Comparison of ENCODE assay signal across 9 mouse cellular contexts in the genomic region with DNA sequence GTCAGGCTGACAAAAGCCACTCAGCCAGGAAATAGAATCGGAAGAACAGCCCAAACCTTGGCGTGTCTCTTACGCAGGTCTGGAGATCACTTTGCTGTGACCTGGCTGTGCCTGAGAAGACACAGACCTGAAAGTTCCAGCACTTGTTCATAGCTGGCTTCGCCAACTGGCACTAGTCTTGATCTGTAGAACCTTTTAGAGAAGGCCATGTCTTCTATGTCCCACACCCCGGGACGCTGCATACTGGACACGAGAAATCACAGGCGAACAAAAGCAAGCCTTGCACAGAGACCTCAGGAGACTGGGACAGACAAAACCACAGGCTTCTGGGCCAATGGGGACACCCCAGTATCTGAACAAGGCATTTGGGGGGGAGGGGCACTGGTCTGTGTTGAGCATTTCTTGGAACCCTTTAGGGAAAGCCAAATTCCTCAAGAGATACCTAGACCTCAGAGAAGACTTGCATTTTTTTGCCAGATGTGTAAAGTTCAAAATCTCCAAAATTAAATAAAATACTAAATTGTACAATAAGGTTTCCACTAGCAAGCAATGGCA. TPM values are rescaled to one million over a fixed set of nuclear protein-coding genes. Genes with fewer than 3 reads are reported as not detected.
DNase-seq lines count a peak whose midpoint lies in the region; ATAC-seq and TF ChIP-seq lines count a peak whose summit lies in the region.
"Had no signal": no experiment of that assay in that cellular context is flagged by ENCODE, and none has a peak within 500 bp of the region (broad histone marks: within the 10 kb centered on the region; RNA-seq: fewer than 3 reads in every experiment).

No protein-coding gene starts in this region.

- H3K4me2 ChIP-seq in forebrain, postnatal 0 days (ENCODE audit: low read depth): peak overlapping the region; percentile 87
- H3K4me2 ChIP-seq in midbrain, embryonic 12.5 days (replicated peaks): peak overlapping the region; percentile 79
- no peak overlapping the region for H3K4me2 ChIP-seq in stomach, postnatal 0 days (replicated peaks; ENCODE audit: low read depth)

- no peaks in the 10 kb centered on the region for H3K27me3 ChIP-seq in forebrain, postnatal 0 days (ENCODE audit: insufficient read depth, low read length)
- no peaks in the 10 kb centered on the region for H3K27me3 ChIP-seq in midbrain, embryonic 12.5 days
- H3K27me3 ChIP-seq in stomach, postnatal 0 days (ENCODE audit: control insufficient read depth, insufficient read depth, low read length): no peaks in the 10 kb centered on the region

- TF ChIP-seq EP300 in stomach, postnatal 0 days (optimal IDR thresholded peaks at IDR 0.05): no peak

- peak overlapping the region; percentile 69 for H3K9ac ChIP-seq in forebrain, postnatal 0 days
- peak overlapping the region; percentile 71 for H3K9ac ChIP-seq in midbrain, embryonic 12.5 days (replicated peaks)
- H3K9ac ChIP-seq in stomach, postnatal 0 days (ENCODE audit: low read length): no peak overlapping the region

- no peak for TF ChIP-seq POLR2A in cortical plate, adult 2 months (IDR thresholded peaks at IDR 0.05; ENCODE audit: extremely low read depth, insufficient read depth, low read length)

- no peak for TF ChIP-seq CTCF in cortical plate, adult 2 months (IDR thresholded peaks at IDR 0.05; ENCODE audit: extremely low read depth, insufficient read depth, low read length)
- TF ChIP-seq CTCF in forebrain, postnatal 0 days (IDR thresholded peaks at IDR 0.05; ENCODE audit: low read depth): no peak
- TF ChIP-seq CTCF in stomach, postnatal 0 days (IDR thresholded peaks at IDR 0.05; ENCODE audit: low read depth): no peak

- intact Hi-C loops in heart, postnatal 25 days (cut with DNase I): no loop called here

- no peaks in the 10 kb centered on the region for H3K9me3 ChIP-seq in forebrain, postnatal 0 days (ENCODE audit: low read length)
- 0 out of 2 replicates have a peak, but pooled peaks cover 8% of the 10 kb centered on the region for H3K9me3 ChIP-seq in midbrain, embryonic 12.5 days
- no peaks in the 10 kb centered on the region for H3K9me3 ChIP-seq in stomach, postnatal 0 days (ENCODE audit: control insufficient read depth, low read length)

- peak; percentile 86 for DNase-seq in heart, adult 11 months
- no peak for DNase-seq in heart, postnatal 25 days (ENCODE audit: low spot score)
- peak; percentile 55 for DNase-seq in forebrain, postnatal 0 days
- no peak for DNase-seq in thymus, adult 18-20 months
- DNase-seq in stomach, postnatal 0 days (ENCODE audit: low spot score): no peak
- DNase-seq in urinary bladder, postnatal 25 days (ENCODE audit: low spot score): no peak

- ATAC-seq in forebrain, postnatal 0 days: no peak
- ATAC-seq in midbrain, embryonic 12.5 days (ENCODE audit: low FRiP score, low read depth): no peak
- ATAC-seq in stomach, postnatal 0 days (ENCODE audit: low FRiP score, low TSS enrichment): no peak

- 44% methylated on average over 8 of the region's 8 CpGs for WGBS in forebrain, postnatal 0 days
- 32% methylated on average over 8 of the region's 8 CpGs for WGBS in midbrain, embryonic 12.5 days
- WGBS in stomach, postnatal 0 days: 88% methylated on average over 8 of the region's 8 CpGs

- H3K36me3 ChIP-seq in forebrain, postnatal 0 days (ENCODE audit: insufficient read depth): no peaks in the 10 kb centered on the region
- peaks cover 5% of the 10 kb centered on the region; the same call in 1 of the 2 replicates for H3K36me3 ChIP-seq in midbrain, embryonic 12.5 days
- no peaks in the 10 kb centered on the region for H3K36me3 ChIP-seq in stomach, postnatal 0 days (ENCODE audit: control insufficient read depth, insufficient read depth, low read length)
- H3K36me3 ChIP-seq: G1E had no signal

- peak overlapping the region; percentile 46; the same call in 1 of the 2 replicates for H3K4me3 ChIP-seq in cortical plate, adult 2 months (ENCODE audit: insufficient read depth, low read length)
- H3K4me3 ChIP-seq in forebrain, postnatal 0 days (ENCODE audit: low read depth, low read length): peak overlapping the region; percentile 53
- peak overlapping the region; percentile 47 for H3K4me3 ChIP-seq in midbrain, embryonic 12.5 days
- H3K4me3 ChIP-seq in stomach, postnatal 0 days (ENCODE audit: low read depth, low read length): no peak overlapping the region

- H3K4me1 ChIP-seq in cortical plate, adult 2 months (ENCODE audit: control insufficient read depth, insufficient read depth, low read length): no peaks in the 10 kb centered on the region
- peaks cover 22% of the 10 kb centered on the region for H3K4me1 ChIP-seq in forebrain, postnatal 0 days (ENCODE audit: insufficient read depth)
- peaks cover 37% of the 10 kb centered on the region for H3K4me1 ChIP-seq in midbrain, embryonic 12.5 days
- H3K4me1 ChIP-seq in stomach, postnatal 0 days (replicated peaks; ENCODE audit: control insufficient read depth, insufficient read depth): peaks cover 3% of the 10 kb centered on the region; the same call in 1 of the 2 replicates

- H3K27ac ChIP-seq in cortical plate, adult 2 months (ENCODE audit: insufficient read depth, low read length): no peak overlapping the region
- peak overlapping the region; percentile 91 for H3K27ac ChIP-seq in forebrain, postnatal 0 days (ENCODE audit: low read depth, low read length)
- peak overlapping the region; percentile 90 for H3K27ac ChIP-seq in midbrain, embryonic 12.5 days (replicated peaks)
- no peak overlapping the region for H3K27ac ChIP-seq in stomach, postnatal 0 days (replicated peaks)

RNA-seq across cellular contexts. Expression of gene Trim2, which starts 3.2 kb away (rescaled TPM):
- 1 to 10 TPM; 6.4 to 7.5 TPM for total RNA-seq in heart, postnatal 25 days (2021)
- polyA plus RNA-seq in cortical plate, adult 2 months (2012; rRNA removed): 87.4 and 101 TPM in 2 replicates
- total RNA-seq in forebrain, postnatal 0 days (2014; rRNA removed): 186 and 218 TPM in 2 replicates
- 75.9 and 127 TPM in 2 replicates for polyA plus RNA-seq in forebrain, postnatal 0 days (2015; fragmentation: Nextera tagmentation; extraction: Ambion mirVana)
- polyA plus RNA-seq in midbrain, embryonic 12.5 days (2016; fragmentation: Nextera tagmentation; extraction: Ambion mirVana): 176 and 184 TPM in 2 replicates
- 30.0 and 30.7 TPM in 2 replicates for polyA plus RNA-seq in stomach, postnatal 0 days (2015; fragmentation: Nextera tagmentation; extraction: Ambion mirVana)
- polyA plus RNA-seq: G1E had no signal

Comparison
In these comparisons a context has a peak if more than half of its experiments do, and no peak if none do; other contexts are left out.
1. DNase-seq: peak in heart, adult 11 months (single experiment) and forebrain, postnatal 0 days (single experiment); none in heart, postnatal 25 days (single experiment), thymus, adult 18-20 months (0 of 2), stomach, postnatal 0 days (single experiment) and urinary bladder, postnatal 25 days (single experiment).
2. H3K27ac ChIP-seq: peak in forebrain, postnatal 0 days (single experiment) and midbrain, embryonic 12.5 days (single experiment); none in cortical plate, adult 2 months (single experiment) and stomach, postnatal 0 days (single experiment).